Mouse (Mus musculus): ENCODE measurements around the gene Med25.
A peak's percentile ranks its signal among the peaks of the same experiment; 100 is the strongest.

DNA sequence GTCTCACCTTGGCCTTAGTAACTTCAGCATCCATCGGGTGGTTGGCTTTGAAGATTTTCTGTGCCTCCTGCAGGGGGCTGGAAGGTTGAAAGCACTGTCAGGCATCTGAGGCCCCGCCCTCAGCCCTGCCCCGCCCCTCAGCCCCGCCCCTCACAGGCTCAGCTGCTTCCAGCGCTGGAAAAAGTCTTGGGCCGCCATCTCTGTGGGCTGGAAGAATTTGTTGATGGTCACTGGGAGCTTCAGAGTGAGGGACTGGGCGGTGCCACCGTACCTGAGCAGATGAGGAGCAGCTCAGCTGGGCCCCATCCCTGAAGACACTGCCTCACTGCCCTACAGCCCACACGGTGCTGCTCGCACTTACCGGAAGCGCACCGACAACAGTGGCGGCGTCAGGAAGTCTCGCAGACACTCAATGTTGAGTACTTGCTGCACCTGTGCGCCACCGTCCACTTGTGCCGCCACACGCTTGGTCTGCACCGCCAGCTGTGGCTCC lies 8.8 kb upstream of the Med25 start:
- TF ChIP-seq CTCF (IDR thresholded peaks at IDR 0.05; ENCODE audit: insufficient read depth, low read length) (0 out of 2 replicates have a peak, but pooled peaks have one; percentile 11), POLR2A (IDR thresholded peaks at IDR 0.05; ENCODE audit: borderline replicate concordance, extremely low read depth, low read depth, low read length) (peak; percentile 53; the same call in 1 of the 2 replicates)

Measured in lung, adult 2 months (tissue).